Mouse (Mus musculus) forebrain, embryonic 15.5 days (tissue): ENCODE measurements around the gene Zfp511. TPM values are rescaled to one million over a fixed set of nuclear protein-coding genes. Genes with fewer than 3 reads are reported as not detected.
A peak's percentile ranks its signal among the peaks of the same experiment; 100 is the strongest.

ENCODE experiments used
- ATAC-seq: fragments of 200-750 bp; cut with Nextera tagmentation; replicated peaks from 2 replicates; pipeline ENCODE4 v1.8.0; 2017; ENCODE audit warnings: mild to moderate bottlenecking, moderate TSS enrichment, moderate library complexity
- H3K27ac ChIP-seq: fragments of 300-500 bp; sonication (generic); replicated peaks from 2 replicates; pipeline ENCODE4 v1.5.1; 2015; ENCODE audit warnings: mild to moderate bottlenecking, inconsistent platforms
- H3K27me3 ChIP-seq: fragments of 300-500 bp; sonication (generic); 2 replicates; pipeline ENCODE4 v1.6.1; 2015; ENCODE audit warnings: inconsistent platforms
- H3K36me3 ChIP-seq: fragments of 300-500 bp; sonication (generic); 2 replicates; pipeline ENCODE4 v1.6.1; 2015; ENCODE audit warnings: mild to moderate bottlenecking, inconsistent platforms
- H3K4me1 ChIP-seq: fragments of 300-500 bp; sonication (generic); 2 replicates; pipeline ENCODE4 v1.6.1; 2015; ENCODE audit warnings: inconsistent platforms
- H3K4me2 ChIP-seq: fragments of 300-500 bp; sonication (generic); replicated peaks from 2 replicates; pipeline ENCODE4 v1.6.1; 2015; ENCODE audit warnings: mild to moderate bottlenecking, inconsistent platforms
- H3K4me3 ChIP-seq: fragments of 300-500 bp; sonication (generic); 2 replicates; pipeline ENCODE4 v1.5.1; 2015; ENCODE audit warnings: mild to moderate bottlenecking, inconsistent platforms
- H3K9ac ChIP-seq: fragments of 300-500 bp; sonication (generic); replicated peaks from 2 replicates; pipeline ENCODE4 v1.6.1; 2015; ENCODE audit warnings: mild to moderate bottlenecking, inconsistent platforms
- H3K9me3 ChIP-seq: fragments of 300-500 bp; sonication (generic); 2 replicates; pipeline ENCODE4 v1.6.1; 2016; ENCODE audit warnings: inconsistent platforms
- WGBS: fragments of 180-500 bp; shearing (Covaris S2); methylation state at CpG from one replicate; pipeline ENCODE4 v1.1.7; 2015; ENCODE audit warnings: mixed read lengths; 5-methylcytosine and 5-hydroxymethylcytosine counted together
- microRNA-seq: library from miRNA; unstranded; fragments of <30 nt; microRNA quantifications from one replicate; pipeline ENCODE4, GENCODE M21; 2016
- polyA plus RNA-seq: library from polyadenylated mRNA; unstranded; fragments of >200 nt; fragmentation: Nextera tagmentation; extraction: Ambion mirVana; gene quantifications from 2 replicates; pipeline ENCODE4 v1.2.1, GENCODE M21; 2015

Gene Zfp511
- polyA plus RNA-seq, 1 experiment from 2014 or later: 56.6 TPM

- Histone ChIP-seq H3K27me3 (0 out of 2 replicates have a peak, but pooled peaks cover 4% of the 10 kb centered on the region), H3K36me3 (no peaks in the 10 kb centered on the region), H3K4me3 (no peak overlapping the region), H3K27ac (no peak overlapping the region), H3K9ac (no peak overlapping the region), H3K4me2 (no peak overlapping the region), H3K9me3 (no peaks in the 10 kb centered on the region), H3K4me1 (peaks cover 35% of the 10 kb centered on the region)
- ATAC-seq: no peak
- WGBS: 5% methylated on average over 5 of the region's 5 CpGs
Measured at GRCm38 (mm10) chr7:140078711-140079110, 42.5 kb downstream of the Zfp511 start.

GRCm38 (mm10) chr7:140080503-140081156 lies 44.4 kb downstream of the Zfp511 start:
- Histone ChIP-seq H3K27me3 (no peaks in the 10 kb centered on the region), H3K36me3 (no peaks in the 10 kb centered on the region), H3K4me2 (peak overlapping the region; percentile 60), H3K4me1 (peaks cover 35% of the 10 kb centered on the region), H3K27ac (peak overlapping the region; percentile 88), H3K9me3 (no peaks in the 10 kb centered on the region), H3K4me3 (peak overlapping the region; percentile 44), H3K9ac (peak overlapping the region; percentile 66)
- peak; percentile 83 for ATAC-seq
- WGBS: 2% methylated on average over 24 of the region's 24 CpGs

- Histone ChIP-seq H3K27ac (peak overlapping the region; percentile 88), H3K4me2 (peak overlapping the region; percentile 60), H3K4me1 (peaks cover 35% of the 10 kb centered on the region), H3K36me3 (no peaks in the 10 kb centered on the region), H3K9me3 (no peaks in the 10 kb centered on the region), H3K27me3 (no peaks in the 10 kb centered on the region), H3K9ac (peak overlapping the region; percentile 66), H3K4me3 (peak overlapping the region; percentile 44)
- 15% methylated on average over 20 of the region's 20 CpGs for WGBS
- peak; percentile 20 for ATAC-seq
Measured at GRCm38 (mm10) chr7:140081408-140082241, 45.4 kb downstream of the Zfp511 start.

- Histone ChIP-seq H3K4me1 (peaks cover 35% of the 10 kb centered on the region), H3K4me2 (peak within 1 kb of the TSS; percentile 60), H3K36me3 (no peaks in the 10 kb centered on the region), H3K27ac (peak within 1 kb of the TSS; percentile 88), H3K4me3 (peak within 1 kb of the TSS; percentile 44), H3K9me3 (no peaks in the 10 kb centered on the region), H3K27me3 (no peaks in the 10 kb centered on the region), H3K9ac (peak within 1 kb of the TSS; percentile 66)
- WGBS: 3% methylated on average over 18 of the region's 18 CpGs
- ATAC-seq: peak; percentile 86
Measured at GRCm38 (mm10) chr7:140082242-140082678, 46.1 kb downstream of the Zfp511 start, which contains the start of gene Caly. Gene Caly (minus strand): TSS chr7:140082548.

Small RNA genes lying within 50 kb of the gene (microRNA-seq; reads per million reads assigned to microRNA genes)
- gene Mir7062: not detected

Other genes starting within 250 kb of the Zfp511 start
- gene Adgra1, start 202.2 kb upstream of the Zfp511 start, polyA plus RNA-seq: 11.8 and 12.3 TPM in 2 replicates
- 4.9 and 5.1 TPM in 2 replicates for gene Kndc1, start 141.7 kb upstream of the Zfp511 start, polyA plus RNA-seq
- not detected in 2 replicates for gene Utf1, start 92.6 kb upstream of the Zfp511 start, polyA plus RNA-seq
- gene 6430531B16Rik, start 57.6 kb upstream of the Zfp511 start, polyA plus RNA-seq: 0.64 and 0.99 TPM in 2 replicates
- 3.1 and 3.9 TPM in 2 replicates for gene Adam8, start 43.8 kb upstream of the Zfp511 start, polyA plus RNA-seq
- gene Tubgcp2, start 278 bp downstream of the Zfp511 start, polyA plus RNA-seq: 69.0 and 69.2 TPM in 2 replicates
- gene Msx3, start 12.7 kb downstream of the Zfp511 start, polyA plus RNA-seq: 0.73 TPM in 2 replicates
- gene Caly, start 46.2 kb downstream of the Zfp511 start, polyA plus RNA-seq: 108 and 117 TPM in 2 replicates
- gene Prap1, start 57.0 kb downstream of the Zfp511 start, polyA plus RNA-seq: not detected in 2 replicates
- gene Fuom, start 66.0 kb downstream of the Zfp511 start, polyA plus RNA-seq: 18.5 and 18.9 TPM in 2 replicates
- gene Paox, start 79.4 kb downstream of the Zfp511 start, polyA plus RNA-seq: 7.5 and 8.6 TPM in 2 replicates
- gene Echs1, start 80.1 kb downstream of the Zfp511 start, polyA plus RNA-seq: 112 and 120 TPM in 2 replicates
- gene Mtg1, start 101.2 kb downstream of the Zfp511 start, polyA plus RNA-seq: 35.1 and 36.7 TPM in 2 replicates
- gene Sprn, start 118.5 kb downstream of the Zfp511 start, polyA plus RNA-seq: 15.2 and 15.7 TPM in 2 replicates
- gene Olfr522, start 128.4 kb downstream of the Zfp511 start, polyA plus RNA-seq: not detected in 2 replicates
- not detected in 2 replicates for gene Olfr523, start 136.8 kb downstream of the Zfp511 start, polyA plus RNA-seq
- gene Olfr524, start 169.6 kb downstream of the Zfp511 start, polyA plus RNA-seq: not detected in 2 replicates
- not detected in 2 replicates for gene Cd163l1, start 181.9 kb downstream of the Zfp511 start, polyA plus RNA-seq
- not detected in 2 replicates for gene 5830411N06Rik, start 210.9 kb downstream of the Zfp511 start, polyA plus RNA-seq